Mouse (Mus musculus): Measurements from ENCODE around the gene Sv2a.

DNA sequence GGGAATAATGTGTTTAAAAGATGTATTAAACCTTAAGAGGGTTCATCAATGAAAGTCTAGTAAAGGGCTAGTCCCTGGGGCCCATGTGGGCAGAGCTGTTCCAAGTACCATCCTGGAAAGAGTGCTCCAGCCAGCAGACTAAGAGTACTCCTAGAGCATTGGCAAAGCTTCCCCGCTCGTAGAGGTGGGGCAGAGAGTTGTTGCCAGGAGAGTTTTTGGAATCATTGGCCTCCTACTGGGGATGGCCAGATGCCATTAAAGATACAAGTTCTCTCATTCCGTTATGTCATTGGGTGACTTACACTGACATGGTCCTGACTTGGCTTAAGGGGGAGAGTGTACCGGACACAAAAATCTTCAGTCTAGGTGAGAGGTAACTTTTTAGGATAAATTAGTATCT, 1.4 kb upstream of the Sv2a start:
- TF ChIP-seq CTCF (IDR thresholded peaks at IDR 0.05; ENCODE audit: borderline replicate concordance, insufficient read depth, low read depth, low read length) (no peak), POLR2A (IDR thresholded peaks at IDR 0.05; ENCODE audit: borderline replicate concordance, insufficient read depth, low read length) (no peak)
